Mouse (Mus musculus) heart, embryonic 12.5 days (tissue): ENCODE data around the gene Gm6169. TPM values are rescaled to one million over a fixed set of nuclear protein-coding genes. Genes with fewer than 3 reads are reported as not detected.
A peak's percentile ranks its signal among the peaks of the same experiment; 100 is the strongest.
"Not testable (repeated sequence)": the region's sequence is repeated elsewhere in the genome, so short reads cannot be mapped to it uniquely, and the experiment has no call there.

Source experiments
- ATAC-seq: fragments of 200-750 bp; cut with Nextera tagmentation; 2 replicates; pipeline ENCODE4 v1.8.0; 2017; ENCODE audit warnings: moderate TSS enrichment, moderate library complexity; ENCODE audit not compliant: insufficient number of reproducible peaks, low FRiP score
- H3K27ac ChIP-seq: fragments of 300-500 bp; sonication (generic); 2 replicates; pipeline ENCODE4 v1.5.1; 2016; ENCODE audit warnings: mild to moderate bottlenecking, moderate library complexity; ENCODE audit not compliant: poor library complexity, severe bottlenecking
- H3K27me3 ChIP-seq: fragments of 300-500 bp; sonication (generic); replicated peaks from 2 replicates; pipeline ENCODE4 v1.6.1; 2016; ENCODE audit warnings: mild to moderate bottlenecking, moderate library complexity
- H3K36me3 ChIP-seq: fragments of 300-500 bp; sonication (generic); 2 replicates; pipeline ENCODE4 v1.6.1; 2016; ENCODE audit warnings: mild to moderate bottlenecking, moderate library complexity
- H3K4me1 ChIP-seq: fragments of 300-500 bp; sonication (generic); replicated peaks from 2 replicates; pipeline ENCODE4 v1.6.1; 2016; ENCODE audit warnings: mild to moderate bottlenecking
- H3K4me2 ChIP-seq: fragments of 300-500 bp; sonication (generic); 2 replicates; pipeline ENCODE4 v1.6.1; 2016; ENCODE audit warnings: mild to moderate bottlenecking, moderate library complexity
- H3K4me3 ChIP-seq: fragments of 300-500 bp; sonication (generic); 2 replicates; pipeline ENCODE4 v1.5.1; 2016; ENCODE audit warnings: mild to moderate bottlenecking
- H3K9ac ChIP-seq: fragments of 300-500 bp; sonication (generic); 2 replicates; pipeline ENCODE4 v1.6.1; 2016; ENCODE audit warnings: mild to moderate bottlenecking, moderate library complexity
- H3K9me3 ChIP-seq: fragments of 300-500 bp; sonication (generic); replicated peaks from 2 replicates; pipeline ENCODE4 v1.6.1; 2016; ENCODE audit warnings: mild to moderate bottlenecking, moderate library complexity
- WGBS: fragments of 180-500 bp; shearing (Covaris S2); methylation state at CpG from one replicate; pipeline ENCODE4 v1.1.7; 2016; 5-methylcytosine and 5-hydroxymethylcytosine counted together
- polyA plus RNA-seq: library from polyadenylated mRNA; unstranded; fragments of >200 nt; fragmentation: Nextera tagmentation; extraction: Ambion mirVana; gene quantifications from 2 replicates; pipeline ENCODE4 v1.2.1, GENCODE M21; 2016

Gm6169 gene
- polyA plus RNA-seq, 1 experiment from 2014 or later: 3.3 TPM

GRCm38 (mm10) chr13:97068151-97068550, 30.9 kb downstream of the Gm6169 start:
- peak overlapping the region; percentile 17; the same call in 1 of the 2 replicates for H3K4me2 ChIP-seq
- no peak overlapping the region for H3K9ac ChIP-seq
- no peaks in the 10 kb centered on the region for H3K9me3 ChIP-seq
- no peaks in the 10 kb centered on the region for H3K27me3 ChIP-seq
- H3K4me1 ChIP-seq: peaks cover 23% of the 10 kb centered on the region
- no peaks in the 10 kb centered on the region for H3K36me3 ChIP-seq
- no peak overlapping the region for H3K4me3 ChIP-seq
- WGBS: 40% methylated on average over 8 of the region's 8 CpGs
- ATAC-seq: no peak
- no peak overlapping the region for H3K27ac ChIP-seq

- peak overlapping the region; percentile 17 for H3K4me2 ChIP-seq
- H3K9me3 ChIP-seq: no peaks in the 10 kb centered on the region
- peaks cover 23% of the 10 kb centered on the region for H3K4me1 ChIP-seq
- no peaks in the 10 kb centered on the region for H3K27me3 ChIP-seq
- H3K27ac ChIP-seq: no peak overlapping the region
- no peaks in the 10 kb centered on the region for H3K36me3 ChIP-seq
- 12% methylated on average over 6 of the region's 6 CpGs for WGBS
- H3K4me3 ChIP-seq: 0 out of 2 replicates have a peak overlapping the region, but pooled peaks have one; percentile 7
- no peak overlapping the region for H3K9ac ChIP-seq
- ATAC-seq: no peak
Observed at GRCm38 (mm10) chr13:97067691-97068090, 31.3 kb downstream of the Gm6169 start.

DNA sequence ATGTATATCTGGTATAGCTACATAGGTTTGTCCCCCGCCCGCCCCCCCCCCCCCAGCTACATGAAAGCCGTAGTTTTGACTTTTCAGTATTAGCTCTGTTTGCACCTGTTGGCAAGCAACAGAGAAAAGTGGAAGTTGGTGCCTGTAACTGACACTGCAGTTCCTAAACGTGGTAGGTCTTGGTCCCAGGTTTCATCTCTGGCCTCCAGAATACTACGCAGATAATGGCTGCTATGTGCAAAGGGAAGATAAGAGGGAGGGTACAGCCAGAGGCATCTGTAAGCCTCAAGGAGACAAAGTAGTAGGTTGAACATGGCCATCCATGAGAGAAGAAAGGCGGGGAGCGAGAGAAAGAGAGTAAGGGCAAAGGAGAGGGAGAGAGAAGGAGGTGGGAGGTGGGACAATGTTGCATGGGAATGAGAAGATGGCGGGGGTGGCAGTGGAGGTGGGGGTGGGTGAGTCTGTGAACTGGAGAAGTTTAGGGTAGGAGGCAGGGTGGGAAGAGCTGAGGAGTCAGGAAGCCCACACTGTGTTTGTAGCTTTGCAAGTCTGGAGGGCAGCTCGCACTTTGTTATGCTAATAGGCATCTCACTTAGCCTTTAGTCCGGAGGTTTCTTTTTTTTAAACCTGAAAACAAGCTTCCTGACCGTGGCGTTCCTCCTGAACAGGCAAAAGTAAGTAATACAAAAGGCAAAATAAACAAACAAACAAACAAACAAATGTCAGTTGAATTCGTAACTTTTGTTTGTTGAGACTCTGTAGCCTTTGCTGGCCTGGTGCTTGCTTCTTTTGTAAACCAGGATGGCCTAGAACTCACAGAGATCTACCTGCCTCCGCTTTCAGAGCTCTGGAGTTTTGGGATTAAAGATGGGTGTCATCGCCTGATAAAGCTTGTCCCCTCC, 32.1 kb downstream of the Gm6169 start, which contains the start of gene Fam169a:
TSS of gene Fam169a (plus strand) at position 638 of the 902 bp plus-strand sequence.
- ATAC-seq: peak; percentile 40; the same call in 1 of the 2 replicates
- H3K4me3 ChIP-seq: 0 out of 2 replicates have a peak within 1 kb of the TSS, but pooled peaks have one; percentile 7
- 50% methylated on average over 15 of the region's 15 CpGs for WGBS

DNA sequence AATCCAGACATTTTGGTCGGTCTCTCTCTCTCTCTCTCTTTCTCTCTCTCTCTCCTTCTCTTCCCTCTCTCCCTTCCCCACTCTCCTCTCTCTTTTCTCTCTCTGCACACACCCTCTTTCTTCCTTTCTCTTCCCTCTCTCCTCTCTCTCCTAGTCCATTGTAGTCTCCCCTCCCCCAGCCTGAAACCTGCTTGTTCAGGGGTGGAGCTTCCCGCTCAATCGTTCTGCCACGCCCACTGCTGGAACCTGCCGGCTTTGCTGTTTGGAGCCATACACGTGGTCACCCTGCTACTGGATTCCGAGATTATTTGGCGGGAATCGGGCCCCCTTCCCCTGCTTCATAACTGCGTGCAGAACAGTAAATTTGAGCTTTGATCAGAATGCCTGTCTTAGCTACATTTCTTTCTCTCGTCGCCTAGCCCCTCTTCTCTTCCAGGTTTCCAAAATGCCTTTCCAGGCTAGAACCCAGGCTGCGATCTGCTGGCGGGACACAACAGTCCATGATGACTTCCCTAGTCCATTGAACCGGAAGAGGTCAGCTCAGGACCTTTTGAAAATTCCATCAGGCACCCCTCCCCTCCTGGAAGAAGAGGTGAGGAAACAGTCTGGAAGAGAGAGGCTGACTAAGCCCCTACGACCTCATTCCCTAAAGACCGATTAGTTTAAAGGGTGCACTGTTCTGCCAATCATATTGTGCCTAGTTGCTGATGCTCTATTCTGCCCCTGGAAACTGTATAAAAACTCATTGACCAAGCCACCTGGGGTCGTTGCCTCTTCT, 34.0 kb downstream of the Gm6169 start:
- ATAC-seq: 0 out of 2 replicates have a peak, but pooled peaks have one; percentile 56
- H3K4me1 ChIP-seq: peaks cover 25% of the 10 kb centered on the region
- peak overlapping the region; percentile 26; the same call in 1 of the 2 replicates for H3K4me2 ChIP-seq
- WGBS: 43% methylated on average over 18 of the region's 18 CpGs
- H3K9ac ChIP-seq, H3K4me3 ChIP-seq, H3K27ac ChIP-seq, H3K9me3 ChIP-seq, H3K27me3 ChIP-seq, H3K36me3 ChIP-seq: not testable (repeated sequence)

More for the DNA sequence above, 32.1 kb downstream of the Gm6169 start, which contains the start of gene Fam169a:
- no peaks in the 10 kb centered on the region for H3K9me3 ChIP-seq
- H3K27ac ChIP-seq: no peak within 1 kb of the TSS
- no peaks in the 10 kb centered on the region for H3K27me3 ChIP-seq
- no peaks in the 10 kb centered on the region for H3K36me3 ChIP-seq
- H3K4me2 ChIP-seq: peak within 1 kb of the TSS; percentile 17
- H3K4me1 ChIP-seq: peaks cover 23% of the 10 kb centered on the region
- no peak within 1 kb of the TSS for H3K9ac ChIP-seq

DNA sequence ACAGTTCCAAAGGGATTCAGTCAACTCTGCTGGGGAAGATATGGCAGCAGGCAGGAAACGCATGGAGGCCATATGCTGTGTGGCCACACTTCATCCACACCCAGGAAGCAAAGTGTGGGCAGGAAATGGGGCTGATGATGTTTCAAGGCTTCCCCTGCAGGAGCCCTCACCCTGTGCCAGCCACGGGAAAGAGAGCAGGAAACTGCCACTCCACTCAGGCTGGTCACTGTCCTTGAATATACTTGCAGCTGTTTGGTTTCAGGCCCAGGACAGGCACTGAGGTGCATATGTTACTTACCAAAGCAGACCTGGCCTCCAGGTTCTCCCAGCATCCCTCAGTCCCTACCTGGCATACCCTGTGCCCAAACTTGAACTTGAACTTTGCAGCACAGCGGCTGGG, 34.6 kb downstream of the Gm6169 start:
- WGBS: 33% methylated on average over 3 of the region's 3 CpGs
- Histone ChIP-seq H3K4me1 (peaks cover 25% of the 10 kb centered on the region), H3K9me3 (no peaks in the 10 kb centered on the region), H3K27me3 (no peaks in the 10 kb centered on the region), H3K9ac (no peak overlapping the region), H3K27ac (no peak overlapping the region), H3K36me3 (no peaks in the 10 kb centered on the region), H3K4me2 (0 out of 2 replicates have a peak overlapping the region, but pooled peaks have one; percentile 26), H3K4me3 (no peak overlapping the region)
- ATAC-seq: peak; percentile 24; the same call in 1 of the 2 replicates

GRCm38 (mm10) chr13:97063431-97063830, 35.6 kb downstream of the Gm6169 start:
- Histone ChIP-seq H3K36me3 (no peaks in the 10 kb centered on the region), H3K9me3 (no peaks in the 10 kb centered on the region), H3K4me1 (peaks cover 25% of the 10 kb centered on the region), H3K27ac (no peak overlapping the region), H3K27me3 (no peaks in the 10 kb centered on the region), H3K4me3 (no peak overlapping the region), H3K9ac (no peak overlapping the region), H3K4me2 (no peak overlapping the region)
- ATAC-seq: no peak
- 72% methylated on average over 2 of the region's 2 CpGs for WGBS

DNA sequence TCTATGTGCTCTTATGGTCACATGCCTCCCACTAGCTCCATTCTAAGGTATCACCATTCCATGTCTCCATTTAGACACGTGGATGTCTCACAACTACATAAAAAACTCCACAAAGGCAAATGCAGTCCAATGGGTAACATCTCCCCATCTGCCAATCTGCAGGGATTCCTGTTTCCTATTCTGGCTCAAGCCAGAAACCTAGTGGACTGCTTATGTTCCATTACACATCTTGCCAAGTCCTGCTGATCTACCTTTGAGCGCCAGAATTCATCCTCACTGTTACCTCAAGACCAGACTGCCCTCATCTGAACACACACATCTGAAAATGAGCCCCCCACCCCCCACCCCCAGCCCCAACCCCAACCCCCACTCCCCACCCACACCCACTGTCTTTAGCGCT, 36.9 kb downstream of the Gm6169 start:
- WGBS: 88% methylated on average over 3 of the region's 3 CpGs
- H3K9ac ChIP-seq: no peak overlapping the region
- no peak overlapping the region for H3K4me3 ChIP-seq
- H3K4me1 ChIP-seq: peaks cover 22% of the 10 kb centered on the region
- H3K27me3 ChIP-seq: no peaks in the 10 kb centered on the region
- H3K9me3 ChIP-seq: no peaks in the 10 kb centered on the region
- no peak for ATAC-seq
- no peak overlapping the region for H3K27ac ChIP-seq
- H3K36me3 ChIP-seq: no peaks in the 10 kb centered on the region
- no peak overlapping the region for H3K4me2 ChIP-seq

GRCm38 (mm10) chr13:97060331-97060730, 38.7 kb downstream of the Gm6169 start:
- Histone ChIP-seq H3K27ac (no peak overlapping the region), H3K4me3 (no peak overlapping the region), H3K27me3 (no peaks in the 10 kb centered on the region), H3K9me3 (no peaks in the 10 kb centered on the region), H3K9ac (no peak overlapping the region), H3K36me3 (no peaks in the 10 kb centered on the region), H3K4me2 (no peak overlapping the region), H3K4me1 (peaks cover 17% of the 10 kb centered on the region)
- 50% methylated on average over 6 of the region's 8 CpGs for WGBS
- no peak for ATAC-seq

- H3K27ac ChIP-seq: no peak overlapping the region
- H3K9me3 ChIP-seq: no peaks in the 10 kb centered on the region
- no peak overlapping the region for H3K9ac ChIP-seq
- 86% methylated on average over 6 of the region's 6 CpGs for WGBS
- peaks cover 15% of the 10 kb centered on the region for H3K4me1 ChIP-seq
- H3K36me3 ChIP-seq: no peaks in the 10 kb centered on the region
- no peak for ATAC-seq
- H3K27me3 ChIP-seq: no peaks in the 10 kb centered on the region
- H3K4me2 ChIP-seq: no peak overlapping the region
- H3K4me3 ChIP-seq: no peak overlapping the region
Observed at GRCm38 (mm10) chr13:97059746-97060145, 39.3 kb downstream of the Gm6169 start.

- Histone ChIP-seq H3K36me3 (no peaks in the 10 kb centered on the region), H3K27ac (no peak overlapping the region), H3K9me3 (no peaks in the 10 kb centered on the region), H3K4me2 (no peak overlapping the region), H3K27me3 (no peaks in the 10 kb centered on the region), H3K4me1 (peaks cover 14% of the 10 kb centered on the region; the same call in 1 of the 2 replicates), H3K9ac (no peak overlapping the region), H3K4me3 (no peak overlapping the region)
- 49% methylated on average over 4 of the region's 4 CpGs for WGBS
- ATAC-seq: no peak
Observed at GRCm38 (mm10) chr13:97057817-97058216, 41.2 kb downstream of the Gm6169 start.

DNA sequence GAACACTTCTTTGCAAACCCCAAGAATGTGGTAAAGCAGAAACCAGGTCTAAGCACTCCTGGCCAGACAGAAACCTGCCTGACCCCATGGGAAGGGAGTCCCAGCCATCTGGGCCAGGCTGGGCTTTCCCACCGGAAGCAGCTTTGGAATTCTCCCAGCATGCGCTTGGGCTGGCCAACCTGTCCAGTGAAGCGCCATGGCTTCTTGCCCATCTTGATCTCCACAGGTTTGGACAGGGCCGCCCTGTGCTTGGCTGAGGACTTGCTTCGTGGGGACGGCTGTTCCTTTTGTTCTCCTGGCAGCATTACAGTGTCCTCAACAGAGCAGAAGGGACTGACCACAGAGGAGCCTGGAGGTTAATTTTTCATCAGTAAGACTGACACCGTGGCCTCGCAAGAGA, 45.2 kb downstream of the Gm6169 start:
- H3K27ac ChIP-seq: no peak overlapping the region
- no peak for ATAC-seq
- H3K4me1 ChIP-seq: peaks cover 9% of the 10 kb centered on the region; the same call in 1 of the 2 replicates
- H3K27me3 ChIP-seq: no peaks in the 10 kb centered on the region
- no peak overlapping the region for H3K4me3 ChIP-seq
- no peaks in the 10 kb centered on the region for H3K36me3 ChIP-seq
- H3K9me3 ChIP-seq: no peaks in the 10 kb centered on the region
- WGBS: 68% methylated on average over 8 of the region's 8 CpGs
- no peak overlapping the region for H3K9ac ChIP-seq
- H3K4me2 ChIP-seq: no peak overlapping the region
